Mouse (Mus musculus) cerebellum, adult 2 months (tissue): Measurements from ENCODE around the gene Gm49384.

ENCODE experiments used
- CTCF ChIP-seq: fragments of 200-500 bp; IDR thresholded peaks from 2 replicates; pipeline ENCODE4 v1.5.1; 2011; ENCODE audit warnings: low read depth, mild to moderate bottlenecking, control low read depth, low read length, moderate library complexity, borderline replicate concordance; ENCODE audit not compliant: insufficient read depth
- POLR2A ChIP-seq: fragments of 200-500 bp; IDR thresholded peaks from 2 replicates; pipeline ENCODE4 v1.6.1; 2011; ENCODE audit warnings: low read length, control low read depth, borderline replicate concordance; ENCODE audit not compliant: insufficient read depth

DNA sequence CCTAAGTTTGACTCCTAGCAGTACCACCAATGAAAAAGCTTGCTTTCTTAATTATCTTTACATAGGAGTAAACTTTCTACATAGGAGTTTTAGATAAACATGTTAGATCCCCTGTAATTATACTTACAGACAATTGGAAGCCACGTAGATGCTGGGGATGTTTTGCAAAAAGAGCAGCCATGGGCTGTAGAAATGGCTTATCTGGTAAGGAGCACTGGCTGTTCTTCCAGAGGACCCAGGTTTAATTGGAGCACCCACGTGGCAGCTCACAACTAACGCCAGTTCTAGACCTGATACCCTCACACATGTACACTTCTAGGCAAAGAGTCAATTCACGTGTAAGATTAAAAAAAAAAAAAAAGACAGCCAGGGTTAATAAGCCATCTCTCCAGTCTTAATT lies 22.3 kb downstream of the Gm49384 start:
- TF ChIP-seq CTCF (no peak), POLR2A (no peak)
